Mouse (Mus musculus) cerebellum, adult (tissue): Measurements from ENCODE around the gene Ngdn.

ENCODE experiments used
- ATAC-seq: cut with Nextera tagmentation; 2 replicates; pipeline ENCODE4 v1.9.2; 2017; ENCODE audit warnings: mild to moderate bottlenecking, moderate library complexity, mixed read lengths; ENCODE audit not compliant: insufficient number of reproducible peaks, low FRiP score, low TSS enrichment

Ngdn gene

GRCm38 (mm10) chr14:55066042-55066441 is 50.8 kb downstream of the Ngdn start:
- ATAC-seq = no peak

- ATAC-seq = no peak
Observed at GRCm38 (mm10) chr14:55071756-55072155, 56.5 kb downstream of the Ngdn start.
